Mouse (Mus musculus) forebrain, embryonic 12.5 days (tissue): Measurements from ENCODE around the gene Pde4d. TPM values are rescaled to one million over a fixed set of nuclear protein-coding genes. Genes with fewer than 3 reads are reported as not detected.

Experiments used
- ATAC-seq: fragments of 200-750 bp; cut with Nextera tagmentation; 2 replicates; pipeline ENCODE4 v1.8.0; 2017; ENCODE audit warnings: moderate TSS enrichment; ENCODE audit not compliant: low FRiP score
- H3K27ac ChIP-seq: fragments of 300-500 bp; sonication (generic); 2 replicates; pipeline ENCODE4 v1.5.1; 2016; ENCODE audit warnings: mild to moderate bottlenecking
- H3K27me3 ChIP-seq: fragments of 300-500 bp; sonication (generic); 2 replicates; pipeline ENCODE4 v1.6.1; 2016; ENCODE audit warnings: mild to moderate bottlenecking
- H3K36me3 ChIP-seq: fragments of 300-500 bp; sonication (generic); replicated peaks from 2 replicates; pipeline ENCODE4 v1.6.1; 2016; ENCODE audit warnings: mild to moderate bottlenecking
- H3K4me1 ChIP-seq: fragments of 300-500 bp; sonication (generic); 2 replicates; pipeline ENCODE4 v1.6.1; 2016
- H3K4me2 ChIP-seq: fragments of 300-500 bp; sonication (generic); 2 replicates; pipeline ENCODE4 v1.6.1; 2016; ENCODE audit warnings: mild to moderate bottlenecking, moderate library complexity
- H3K4me3 ChIP-seq: fragments of 300-500 bp; sonication (generic); replicated peaks from 2 replicates; pipeline ENCODE4 v1.5.1; 2016; ENCODE audit warnings: mild to moderate bottlenecking
- H3K9ac ChIP-seq: fragments of 300-500 bp; sonication (generic); 2 replicates; pipeline ENCODE4 v1.6.1; 2016; ENCODE audit warnings: mild to moderate bottlenecking
- H3K9me3 ChIP-seq: fragments of 300-500 bp; sonication (generic); 2 replicates; pipeline ENCODE4 v1.6.1; 2016
- WGBS: fragments of 180-500 bp; shearing (Covaris S2); methylation state at CpG from one replicate; pipeline ENCODE4 v1.1.7; 2016; 5-methylcytosine and 5-hydroxymethylcytosine counted together
- polyA plus RNA-seq: library from polyadenylated mRNA; unstranded; fragments of >200 nt; fragmentation: Nextera tagmentation; extraction: Ambion mirVana; gene quantifications from 2 replicates; pipeline ENCODE4 v1.2.1, GENCODE M21; 2016

Gene Pde4d
- polyA plus RNA-seq, 1 experiment from 2014 or later, result 15.0 TPM

DNA sequence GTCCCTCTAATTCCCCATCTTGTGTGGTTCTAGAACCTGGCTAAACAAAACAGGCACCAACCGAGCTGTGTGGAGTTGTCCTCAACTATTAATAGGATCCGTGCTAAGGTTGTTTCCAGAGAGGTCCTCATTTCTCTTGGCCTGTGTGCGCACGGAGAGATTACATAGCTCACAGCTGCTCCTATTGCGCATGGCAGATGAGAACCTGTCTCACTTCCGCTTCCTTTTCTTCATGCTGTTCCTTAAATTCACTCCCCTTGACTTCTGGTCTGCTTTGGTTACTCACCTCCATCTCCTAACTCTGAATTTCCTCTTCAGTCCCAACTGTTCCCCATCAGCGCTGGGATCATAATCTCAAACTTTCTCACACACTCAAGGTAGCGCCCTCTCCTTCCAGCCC is 956.6 kb downstream of the Pde4d start:
- Histone ChIP-seq H3K27ac (no peak overlapping the region), H3K4me3 (no peak overlapping the region), H3K9me3 (no peaks in the 10 kb centered on the region), H3K9ac (no peak overlapping the region), H3K4me2 (no peak overlapping the region), H3K36me3 (no peaks in the 10 kb centered on the region), H3K27me3 (no peaks in the 10 kb centered on the region), H3K4me1 (no peaks in the 10 kb centered on the region)
- WGBS, result 93% methylated on average over 8 of the region's 8 CpGs
- no peak for ATAC-seq

- WGBS, result 44% methylated on average over 3 of the region's 3 CpGs
- no peaks in the 10 kb centered on the region for H3K27me3 ChIP-seq
- no peak overlapping the region for H3K9ac ChIP-seq
- no peak overlapping the region for H3K4me3 ChIP-seq
- no peak overlapping the region for H3K4me2 ChIP-seq
- ATAC-seq, result no peak
- H3K4me1 ChIP-seq, result no peaks in the 10 kb centered on the region
- no peak overlapping the region for H3K27ac ChIP-seq
- no peaks in the 10 kb centered on the region for H3K9me3 ChIP-seq
- H3K36me3 ChIP-seq, result no peaks in the 10 kb centered on the region
These were observed 957.6 kb downstream of the Pde4d start for GRCm38 (mm10) chr13:109407371-109407770.

GRCm38 (mm10) chr13:109420426-109420825 is 970.7 kb downstream of the Pde4d start:
- Histone ChIP-seq H3K4me2 (no peak overlapping the region), H3K4me3 (no peak overlapping the region)
- ATAC-seq, result no peak

GRCm38 (mm10) chr13:109424906-109425305 is 975.2 kb downstream of the Pde4d start:
- H3K27ac ChIP-seq, result no peak overlapping the region
- H3K36me3 ChIP-seq, result no peaks in the 10 kb centered on the region
- 81% methylated on average over 2 of the region's 2 CpGs for WGBS
- H3K4me2 ChIP-seq, result no peak overlapping the region
- H3K9ac ChIP-seq, result no peak overlapping the region
- no peaks in the 10 kb centered on the region for H3K4me1 ChIP-seq
- no peaks in the 10 kb centered on the region for H3K9me3 ChIP-seq
- no peak overlapping the region for H3K4me3 ChIP-seq
- no peaks in the 10 kb centered on the region for H3K27me3 ChIP-seq
- ATAC-seq, result no peak

More at GRCm38 (mm10) chr13:109420426-109420825, 970.7 kb downstream of the Pde4d start:
- Histone ChIP-seq H3K36me3 (no peaks in the 10 kb centered on the region), H3K9me3 (no peaks in the 10 kb centered on the region), H3K9ac (no peak overlapping the region), H3K27ac (no peak overlapping the region), H3K27me3 (no peaks in the 10 kb centered on the region), H3K4me1 (no peaks in the 10 kb centered on the region)
- WGBS, result 44% methylated on average over 3 of the region's 3 CpGs

- H3K9me3 ChIP-seq, result no peaks in the 10 kb centered on the region
- WGBS, result 87% methylated on average over 13 of the region's 13 CpGs
- H3K4me1 ChIP-seq, result no peaks in the 10 kb centered on the region
- H3K36me3 ChIP-seq, result no peaks in the 10 kb centered on the region
- H3K9ac ChIP-seq, result no peak overlapping the region
- H3K27ac ChIP-seq, result no peak overlapping the region
- no peak overlapping the region for H3K4me3 ChIP-seq
- no peaks in the 10 kb centered on the region for H3K27me3 ChIP-seq
- ATAC-seq, result no peak
- H3K4me2 ChIP-seq, result no peak overlapping the region
These were observed 975.8 kb downstream of the Pde4d start for GRCm38 (mm10) chr13:109425548-109425947.

DNA sequence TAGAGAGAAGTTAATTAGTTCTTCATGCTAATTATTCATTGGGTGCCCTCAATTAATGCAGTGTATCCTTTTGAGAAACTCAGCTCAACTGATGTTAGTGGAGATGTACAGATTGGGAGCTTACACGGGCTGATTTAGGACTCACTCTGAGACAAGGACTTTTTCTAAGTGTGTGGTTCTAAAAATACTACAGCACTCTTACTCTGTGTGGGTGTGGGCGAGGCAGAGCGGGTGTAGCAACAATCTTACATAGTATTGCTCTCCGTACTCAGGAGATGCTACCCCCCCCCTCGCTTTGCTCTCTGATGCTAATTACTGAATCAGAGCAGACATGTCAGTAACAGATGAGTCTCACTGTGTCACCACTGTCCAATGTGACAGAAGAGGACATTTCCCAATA is 976.3 kb downstream of the Pde4d start:
- Histone ChIP-seq H3K27ac (no peak overlapping the region), H3K4me1 (no peaks in the 10 kb centered on the region), H3K9me3 (no peaks in the 10 kb centered on the region), H3K36me3 (no peaks in the 10 kb centered on the region), H3K4me3 (no peak overlapping the region), H3K27me3 (no peaks in the 10 kb centered on the region), H3K4me2 (no peak overlapping the region), H3K9ac (no peak overlapping the region)
- no peak for ATAC-seq
- 83% methylated on average over 5 of the region's 5 CpGs for WGBS

GRCm38 (mm10) chr13:109427541-109427940 is 977.8 kb downstream of the Pde4d start:
- ATAC-seq, result no peak
- Histone ChIP-seq H3K4me2 (no peak overlapping the region), H3K9me3 (no peaks in the 10 kb centered on the region), H3K27ac (no peak overlapping the region), H3K9ac (no peak overlapping the region), H3K27me3 (no peaks in the 10 kb centered on the region), H3K4me1 (no peaks in the 10 kb centered on the region), H3K4me3 (no peak overlapping the region), H3K36me3 (no peaks in the 10 kb centered on the region)
- WGBS, result 83% methylated on average over 7 of the region's 7 CpGs

GRCm38 (mm10) chr13:109429544-109429943 is 979.8 kb downstream of the Pde4d start:
- WGBS, result 90% methylated on average over 2 of the region's 2 CpGs
- Histone ChIP-seq H3K27ac (no peak overlapping the region), H3K4me3 (no peak overlapping the region), H3K4me1 (no peaks in the 10 kb centered on the region), H3K9ac (no peak overlapping the region), H3K9me3 (no peaks in the 10 kb centered on the region), H3K4me2 (no peak overlapping the region), H3K36me3 (no peaks in the 10 kb centered on the region), H3K27me3 (no peaks in the 10 kb centered on the region)
- no peak for ATAC-seq

DNA sequence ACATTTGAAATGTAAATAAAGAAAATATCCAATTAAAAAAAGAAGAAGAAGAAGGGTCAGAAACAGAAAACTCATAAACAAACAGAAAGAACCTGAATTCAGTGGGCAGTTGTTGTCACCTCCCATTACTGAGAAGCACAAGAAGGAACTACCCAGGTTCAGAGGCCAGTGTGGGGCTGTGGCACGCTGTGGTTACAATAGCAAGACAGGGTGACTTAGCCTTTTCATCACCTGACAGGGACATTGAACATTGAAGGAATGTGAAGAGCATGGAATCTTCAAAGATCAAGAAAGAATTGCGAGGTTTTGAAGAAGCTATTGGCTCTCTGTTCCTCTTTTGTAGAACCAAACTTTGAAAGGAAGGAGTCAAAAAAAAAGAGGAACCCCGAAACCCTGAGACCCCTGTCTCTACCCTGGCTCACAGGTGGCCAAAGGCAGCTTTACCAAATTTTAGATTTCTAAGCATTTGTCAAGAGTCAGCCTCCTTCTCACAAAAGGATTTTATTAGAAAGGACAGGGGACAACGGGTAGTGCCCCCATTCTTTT is 987.6 kb downstream of the Pde4d start:
- ATAC-seq, result no peak
- H3K27ac ChIP-seq, result no peak overlapping the region

GRCm38 (mm10) chr13:109439436-109440161 is 989.9 kb downstream of the Pde4d start:
- ATAC-seq, result no peak
- H3K4me3 ChIP-seq, result peak overlapping the region; percentile 52
- peak overlapping the region; percentile 69 for H3K4me2 ChIP-seq
- H3K4me1 ChIP-seq, result peaks cover 28% of the 10 kb centered on the region
- peak overlapping the region; percentile 88 for H3K27ac ChIP-seq
- no peaks in the 10 kb centered on the region for H3K36me3 ChIP-seq
- no peaks in the 10 kb centered on the region for H3K27me3 ChIP-seq
- H3K9ac ChIP-seq, result peak overlapping the region; percentile 58; the same call in 1 of the 2 replicates
- WGBS, result 74% methylated on average over 5 of the region's 5 CpGs
- no peaks in the 10 kb centered on the region for H3K9me3 ChIP-seq

More for the DNA sequence above, 987.6 kb downstream of the Pde4d start:
- no peaks in the 10 kb centered on the region for H3K9me3 ChIP-seq
- no peak overlapping the region for H3K4me2 ChIP-seq
- WGBS, result 66% methylated on average over 4 of the region's 4 CpGs
- no peaks in the 10 kb centered on the region for H3K36me3 ChIP-seq
- H3K27me3 ChIP-seq, result no peaks in the 10 kb centered on the region
- H3K4me3 ChIP-seq, result no peak overlapping the region
- no peak overlapping the region for H3K9ac ChIP-seq
- peaks cover 11% of the 10 kb centered on the region for H3K4me1 ChIP-seq

DNA sequence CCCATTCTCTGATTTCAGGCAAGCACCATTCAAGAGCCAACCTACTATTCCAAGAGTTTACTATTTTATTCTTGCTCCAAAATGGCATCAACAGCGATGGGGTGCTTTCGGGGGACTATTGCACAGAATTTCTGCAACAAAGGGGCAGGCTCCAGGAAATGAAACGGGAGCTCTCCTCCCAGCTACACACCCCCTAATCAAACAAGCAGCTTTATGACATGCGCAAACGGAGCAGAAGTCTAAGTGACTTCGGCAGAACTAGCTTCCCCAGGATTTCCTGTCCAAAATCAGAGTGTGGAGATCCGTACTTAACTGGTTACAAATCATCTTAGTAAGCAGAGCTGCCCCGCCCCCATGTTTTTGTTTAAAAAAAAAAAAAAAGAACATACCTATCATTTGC is 990.6 kb downstream of the Pde4d start:
- H3K27ac ChIP-seq, result peak overlapping the region; percentile 88
- ATAC-seq, result peak; percentile 76
- peak overlapping the region; percentile 58 for H3K9ac ChIP-seq
- peaks cover 28% of the 10 kb centered on the region for H3K4me1 ChIP-seq
- H3K4me2 ChIP-seq, result peak overlapping the region; percentile 69
- H3K9me3 ChIP-seq, result no peaks in the 10 kb centered on the region
- WGBS, result under 1% methylated on average over 8 of the region's 8 CpGs
- no peaks in the 10 kb centered on the region for H3K36me3 ChIP-seq
- no peaks in the 10 kb centered on the region for H3K27me3 ChIP-seq
- peak overlapping the region; percentile 52 for H3K4me3 ChIP-seq

DNA sequence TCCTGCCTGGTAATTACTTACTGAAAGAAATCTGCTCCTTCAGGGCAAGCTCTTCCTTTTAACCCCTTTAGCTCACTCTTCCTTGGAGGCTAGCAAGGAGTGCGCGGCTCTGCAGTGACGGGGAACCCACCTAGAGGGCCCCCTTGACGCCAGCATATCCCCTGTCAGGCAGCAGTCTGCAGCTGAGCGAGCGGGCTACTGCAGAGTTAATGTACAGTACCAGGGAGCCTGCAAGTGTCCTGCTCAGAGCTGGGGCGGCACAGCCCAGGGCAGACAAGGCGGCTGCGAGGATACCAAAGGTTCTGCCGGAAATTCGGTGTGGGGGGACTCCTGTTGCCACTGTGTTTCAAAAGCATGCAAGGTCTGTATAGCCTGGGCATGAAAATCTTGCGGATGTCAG is 991.1 kb downstream of the Pde4d start:
- H3K4me2 ChIP-seq, result peak overlapping the region; percentile 69
- H3K9me3 ChIP-seq, result no peaks in the 10 kb centered on the region
- H3K27me3 ChIP-seq, result no peaks in the 10 kb centered on the region
- under 1% methylated on average over 12 of the region's 12 CpGs for WGBS
- H3K4me1 ChIP-seq, result peaks cover 28% of the 10 kb centered on the region
- H3K36me3 ChIP-seq, result no peaks in the 10 kb centered on the region
- peak overlapping the region; percentile 58 for H3K9ac ChIP-seq
- H3K27ac ChIP-seq, result peak overlapping the region; percentile 88
- peak; percentile 99 for ATAC-seq
- peak overlapping the region; percentile 52 for H3K4me3 ChIP-seq
